Mouse (Mus musculus) cerebellum, adult 2 months (tissue): ENCODE results near the gene Bclaf1. TPM values are rescaled to one million over a fixed set of nuclear protein-coding genes. Genes with fewer than 3 reads are reported as not detected.
A peak's percentile ranks its signal among the peaks of the same experiment; 100 is the strongest.

ENCODE experiments used
- DNase-seq, 2 experiments: peaks; one replicate each; pipeline ENCODE4 v3.0.0; 2021
- H3K27ac ChIP-seq: fragments of 200-500 bp; 2 replicates; pipeline ENCODE4 v1.5.1; 2012; ENCODE audit warnings: low read length, control low read depth, inconsistent platforms; ENCODE audit not compliant: insufficient read depth
- H3K27me3 ChIP-seq: fragments of 200-500 bp; 2 replicates; pipeline ENCODE4 v1.6.1; 2012; ENCODE audit warnings: inconsistent platforms, mild to moderate bottlenecking, low read length, moderate library complexity; ENCODE audit not compliant: control insufficient read depth, insufficient read depth
- H3K4me1 ChIP-seq: fragments of 200-500 bp; 2 replicates; pipeline ENCODE4 v1.6.1; 2011; ENCODE audit warnings: low read length; ENCODE audit not compliant: control insufficient read depth, insufficient read depth
- H3K4me3 ChIP-seq: fragments of 200-500 bp; replicated peaks from 2 replicates; pipeline ENCODE3; 2011; ENCODE audit warnings: mild to moderate bottlenecking, low read depth, low read length, control low read depth; ENCODE audit not compliant: insufficient read depth
- CTCF ChIP-seq: fragments of 200-500 bp; IDR thresholded peaks from 2 replicates; pipeline ENCODE4 v1.5.1; 2011; ENCODE audit warnings: low read depth, mild to moderate bottlenecking, control low read depth, low read length, moderate library complexity, borderline replicate concordance; ENCODE audit not compliant: insufficient read depth
- POLR2A ChIP-seq: fragments of 200-500 bp; IDR thresholded peaks from 2 replicates; pipeline ENCODE4 v1.6.1; 2011; ENCODE audit warnings: low read length, control low read depth, borderline replicate concordance; ENCODE audit not compliant: insufficient read depth
- WGBS: fragments of 180-500 bp; shearing (Covaris S2); methylation state at CpG from one replicate; pipeline ENCODE4 v1.1.7; 2018; 5-methylcytosine and 5-hydroxymethylcytosine counted together
- polyA plus RNA-seq: library from polyadenylated mRNA; depleted of rRNA; stranded (reverse); fragments of >200 nt; gene quantifications from 2 replicates; pipeline ENCODE4 v1.2.3, GENCODE M21; 2012

Gene Bclaf1
- polyA plus RNA-seq, 1 experiment = 72.8 TPM

DNA sequence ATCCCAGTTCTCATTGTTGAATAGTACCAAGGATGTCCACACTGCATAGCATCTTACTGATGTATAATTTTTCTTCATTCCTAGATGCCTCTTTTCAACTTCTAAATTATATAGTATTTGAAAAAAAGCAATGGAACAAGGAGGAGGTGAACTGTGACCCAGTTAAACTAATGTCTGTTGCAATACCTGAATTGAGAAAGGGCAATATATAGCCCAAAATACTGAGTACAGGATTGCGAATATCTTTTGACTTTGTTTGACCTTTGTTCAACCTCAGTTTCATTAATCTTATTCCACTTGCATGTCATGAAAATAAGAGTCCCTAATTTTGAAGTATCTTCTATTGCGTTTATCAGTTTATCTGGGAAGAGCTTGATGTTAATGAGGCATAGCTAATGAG, 19.0 kb downstream of the Bclaf1 start:
- 92% methylated on average over 2 of the region's 2 CpGs for whole genome bisulfite sequencing
- TF ChIP-seq CTCF (no peak), POLR2A (no peak)
- H3K27me3 ChIP-seq = no peaks in the 10 kb centered on the region
- no peak for DNase-seq
- no peak overlapping the region for H3K4me3 ChIP-seq
- no peak overlapping the region for H3K27ac ChIP-seq
- no peaks in the 10 kb centered on the region for H3K4me1 ChIP-seq

DNA sequence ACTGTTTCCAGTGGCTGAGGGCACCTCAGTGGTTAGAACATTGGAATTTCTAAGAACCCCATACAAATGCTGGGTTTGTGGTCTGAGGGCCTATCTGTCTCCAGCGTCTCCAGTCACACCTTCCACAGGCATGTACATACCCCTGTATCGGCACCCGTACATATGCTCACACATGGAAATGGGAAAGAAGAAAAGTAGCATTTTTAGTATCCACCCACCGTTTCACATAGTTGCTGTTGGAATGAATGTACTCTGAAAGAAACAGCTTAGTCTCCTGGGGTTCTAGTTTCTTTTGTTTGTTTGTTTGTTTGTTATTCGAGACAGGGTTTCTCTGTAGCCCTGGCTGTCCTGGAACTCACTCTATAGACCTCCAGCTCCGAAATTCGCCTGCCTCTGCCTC, 25.6 kb downstream of the Bclaf1 start:
- DNase-seq = no peak
- WGBS = 86% methylated on average over 7 of the region's 7 CpGs
- H3K4me3 ChIP-seq = no peak overlapping the region
- no peak for TF ChIP-seq CTCF
- TF ChIP-seq POLR2A = no peak
- no peaks in the 10 kb centered on the region for H3K27me3 ChIP-seq
- H3K27ac ChIP-seq = no peak overlapping the region
- H3K4me1 ChIP-seq = no peaks in the 10 kb centered on the region

DNA sequence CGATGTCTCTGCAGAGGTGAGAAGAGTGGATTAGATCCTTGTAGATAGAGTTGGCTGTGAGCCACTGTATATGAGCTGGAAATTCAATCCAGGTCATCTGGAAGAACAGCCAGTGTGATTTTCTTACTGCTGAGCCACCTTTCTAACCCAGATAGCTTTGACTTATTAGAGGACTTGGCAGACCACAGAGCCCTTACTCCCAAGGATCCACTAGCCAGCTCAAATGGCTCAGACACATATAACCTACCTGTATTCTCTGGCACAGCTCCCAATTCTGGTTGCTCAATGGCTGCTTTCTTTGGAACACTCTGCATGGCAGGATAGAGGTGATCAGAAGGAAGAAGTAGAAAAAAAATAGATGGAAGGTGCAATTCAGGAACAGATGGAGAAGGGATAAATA, 33.5 kb downstream of the Bclaf1 start:
- Histone ChIP-seq H3K4me3 (no peak overlapping the region), H3K27ac (no peak overlapping the region), H3K4me1 (no peaks in the 10 kb centered on the region), H3K27me3 (no peaks in the 10 kb centered on the region)
- TF ChIP-seq CTCF (no peak), POLR2A (no peak)
- peak in 1 of 2 experiments; percentile 26 for DNase-seq
- WGBS = 18% methylated on average over 1 of the region's 1 CpGs

DNA sequence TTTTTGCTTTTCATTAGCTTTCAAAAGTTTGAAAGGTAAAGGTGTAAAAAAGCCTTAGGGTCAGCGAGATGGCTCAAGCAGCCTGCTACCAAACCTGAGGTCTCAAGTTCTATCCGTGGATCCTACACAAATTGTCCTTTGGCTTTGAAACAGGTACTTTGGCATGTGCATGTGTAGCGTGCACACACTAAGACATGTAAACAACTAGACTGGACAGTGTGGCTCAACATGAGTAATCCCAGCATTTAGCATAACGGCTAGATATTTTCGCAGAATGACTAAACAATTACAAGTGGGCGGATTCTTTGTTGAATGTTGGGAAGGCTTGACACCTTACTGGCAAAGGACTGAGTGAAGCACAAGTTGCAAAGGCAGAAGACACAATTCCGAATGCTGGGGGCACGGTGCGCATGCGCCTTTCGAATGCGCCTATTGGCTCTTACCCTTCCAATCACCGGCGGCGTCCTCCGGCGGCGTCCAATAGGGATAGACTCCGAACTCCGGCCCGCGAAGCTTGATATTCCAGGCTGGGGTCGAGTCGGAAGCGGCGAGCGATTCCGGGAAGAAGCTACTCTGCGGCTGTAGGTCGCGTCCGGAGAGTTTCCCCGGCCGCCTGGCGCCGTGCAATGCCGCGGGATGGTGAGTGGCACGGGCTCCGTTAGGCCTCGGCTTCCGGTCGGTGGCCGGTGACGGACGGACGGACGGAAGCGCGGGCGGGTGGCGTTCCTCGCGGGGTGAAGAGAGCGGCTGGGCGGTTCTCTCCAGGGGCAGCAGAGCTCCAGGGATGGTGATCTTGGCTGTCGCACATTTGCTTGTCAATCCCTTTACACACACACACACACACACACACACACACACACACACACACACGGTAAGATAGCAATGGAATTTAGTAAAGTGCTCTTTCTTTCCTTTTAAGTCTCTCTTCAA, 35.3 kb downstream of the Bclaf1 start, which contains the start of gene Mtfr2:
Mtfr2 (plus strand) TSS at position 486 of the 930 bp plus-strand sequence.
- Histone ChIP-seq H3K27ac (no peak within 1 kb of the TSS), H3K4me3 (peak within 1 kb of the TSS; percentile 48), H3K27me3 (no peaks in the 10 kb centered on the region), H3K4me1 (no peaks in the 10 kb centered on the region)
- TF ChIP-seq POLR2A = peak; percentile 29; the same call in 1 of the 2 replicates
- TF ChIP-seq CTCF = no peak
- peak; percentile 90 to 93 for DNase-seq
- 1% methylated on average over 57 of the region's 58 CpGs for WGBS

DNA sequence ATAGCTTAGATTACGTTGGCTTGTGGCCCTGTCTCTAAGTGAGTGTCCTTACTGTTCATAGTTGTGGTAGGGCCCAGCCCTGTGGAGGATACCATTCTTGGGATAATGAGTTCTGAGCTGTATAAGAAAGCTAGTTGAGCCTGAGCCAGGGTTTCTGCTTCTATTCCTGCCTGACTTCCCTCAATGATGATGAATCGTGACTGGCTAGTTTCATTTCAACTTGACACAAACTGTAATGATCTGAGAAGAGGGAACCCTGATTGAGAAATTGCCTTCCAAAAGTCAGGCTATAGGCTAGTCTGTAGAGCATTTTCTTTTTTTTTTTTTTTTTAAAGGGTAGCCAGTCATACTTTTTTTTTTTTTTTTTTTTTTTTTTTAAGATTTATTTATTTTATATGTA, 36.6 kb downstream of the Bclaf1 start:
- no peak overlapping the region for H3K27ac ChIP-seq
- H3K27me3 ChIP-seq = no peaks in the 10 kb centered on the region
- 79% methylated on average over 2 of the region's 2 CpGs for WGBS
- no peaks in the 10 kb centered on the region for H3K4me1 ChIP-seq
- TF ChIP-seq CTCF = no peak
- no peak overlapping the region for H3K4me3 ChIP-seq
- no peak for DNase-seq

DNA sequence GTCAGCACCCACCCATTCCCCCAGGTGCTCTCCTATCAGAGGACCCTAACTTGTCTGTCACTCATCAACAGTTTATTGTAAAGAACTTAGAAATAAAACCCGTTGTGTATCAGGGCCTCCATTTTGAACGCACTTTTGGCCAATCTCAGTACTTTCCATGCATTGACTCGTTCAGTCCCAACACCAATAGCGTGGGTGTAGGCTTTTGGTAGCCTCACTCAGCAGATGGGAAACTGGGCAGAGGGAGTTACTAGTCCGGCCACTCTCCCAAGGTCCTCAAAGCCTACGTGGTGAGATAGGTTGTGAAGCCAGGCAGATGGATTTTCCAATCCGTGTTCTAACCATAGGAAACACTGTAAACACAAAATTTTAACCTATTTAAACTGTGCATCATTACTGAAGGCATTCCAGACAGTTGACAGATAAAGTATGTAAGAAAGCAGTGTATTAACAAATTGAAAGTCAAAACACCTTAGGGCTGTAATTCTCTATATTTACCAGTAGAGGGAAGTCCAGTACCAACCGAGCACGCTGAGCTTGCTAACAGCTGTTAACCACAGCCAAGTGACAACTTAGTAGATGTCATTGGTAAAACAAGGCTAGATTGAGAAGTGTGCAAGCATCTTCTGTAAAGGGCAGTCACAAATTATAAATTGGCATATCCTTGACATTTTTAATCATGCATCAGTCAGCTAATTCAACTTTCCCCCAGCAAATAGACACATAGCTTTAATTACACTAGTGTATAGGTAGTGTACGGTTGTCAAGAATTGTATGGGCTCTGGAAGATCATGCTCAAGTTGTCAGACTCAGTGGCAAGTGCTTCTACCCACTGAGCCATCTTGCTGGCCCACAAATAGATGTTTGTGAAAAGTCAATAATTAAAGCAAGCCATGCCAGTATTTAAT, 49.5 kb downstream of the Bclaf1 start:
- 61% methylated on average over 10 of the region's 10 CpGs for WGBS
- H3K4me1 ChIP-seq = no peaks in the 10 kb centered on the region
- TF ChIP-seq POLR2A = no peak
- TF ChIP-seq CTCF = peak; percentile 49
- no peak overlapping the region for H3K27ac ChIP-seq
- no peak for DNase-seq
- no peak overlapping the region for H3K4me3 ChIP-seq
- no peaks in the 10 kb centered on the region for H3K27me3 ChIP-seq

DNA sequence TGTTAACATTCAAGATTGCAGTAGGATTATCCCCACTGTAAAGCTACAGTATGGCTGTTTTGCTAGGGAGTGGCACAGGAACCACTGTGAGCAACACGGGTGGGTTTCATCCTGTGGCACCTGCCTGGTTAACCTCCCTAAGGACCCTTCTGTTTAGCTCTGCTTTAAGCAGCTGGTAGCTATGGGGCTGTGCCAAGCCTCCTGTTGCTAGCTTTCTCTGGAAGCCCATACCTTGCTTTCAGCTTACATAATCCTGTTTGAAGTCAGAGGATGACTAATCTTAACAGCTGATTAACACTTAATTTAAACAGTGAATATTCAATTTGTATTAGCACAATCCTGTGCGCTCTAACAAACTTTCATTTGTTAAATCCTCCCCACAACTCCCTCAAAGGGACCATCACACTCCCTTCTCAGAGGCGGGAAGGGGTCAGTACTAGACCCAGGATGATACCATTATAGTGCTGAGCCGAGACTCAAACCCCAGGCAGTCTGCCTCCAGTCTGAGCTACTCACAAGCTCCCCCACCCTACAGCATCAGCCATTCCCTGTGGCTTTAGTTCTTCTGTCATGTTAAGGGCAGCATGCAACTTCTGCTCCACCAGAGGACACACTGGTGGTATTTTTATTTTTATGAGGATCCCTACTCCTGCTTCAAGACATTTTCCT, 50.3 kb downstream of the Bclaf1 start:
- Histone ChIP-seq H3K4me1 (no peaks in the 10 kb centered on the region), H3K27me3 (no peaks in the 10 kb centered on the region), H3K4me3 (no peak overlapping the region), H3K27ac (no peak overlapping the region)
- TF ChIP-seq CTCF (no peak), POLR2A (no peak)
- DNase-seq = no peak
- 50% methylated on average over 4 of the region's 4 CpGs for WGBS
